Mouse (Mus musculus) heart, adult 2 months (tissue): ENCODE data around the gene Exoc7. TPM values are rescaled to one million over a fixed set of nuclear protein-coding genes. Genes with fewer than 3 reads are reported as not detected.
A peak's percentile ranks its signal among the peaks of the same experiment; 100 is the strongest.

Experiments used
- DNase-seq, 2 experiments: peaks; one replicate each; pipeline ENCODE4 v3.0.0; 2021
- H3K27ac ChIP-seq: fragments of 200-600 bp; 2 replicates; pipeline ENCODE4 v1.8.1; 2022
- H3K27me3 ChIP-seq: fragments of 200-500 bp; 2 replicates; pipeline ENCODE4 v1.6.1; 2012; ENCODE audit warnings: mild to moderate bottlenecking, low read length, inconsistent platforms, mixed read lengths; ENCODE audit not compliant: control insufficient read depth, insufficient read depth
- H3K36me3 ChIP-seq: fragments of 200-500 bp; 2 replicates; pipeline ENCODE4 v1.6.1; 2012; ENCODE audit warnings: low read length, inconsistent platforms; ENCODE audit not compliant: control insufficient read depth, insufficient read depth
- H3K4me1 ChIP-seq: fragments of 200-500 bp; 2 replicates; pipeline ENCODE4 v1.6.1; 2011; ENCODE audit warnings: low read length; ENCODE audit not compliant: control insufficient read depth, insufficient read depth
- H3K4me3 ChIP-seq: fragments of 200-600 bp; 2 replicates; pipeline ENCODE4 v1.8.1; 2022
- H3K79me2 ChIP-seq: fragments of 200-500 bp; replicated peaks from 2 replicates; pipeline ENCODE4 v1.6.1; 2012; ENCODE audit warnings: mild to moderate bottlenecking, inconsistent platforms, low read length, moderate library complexity, mixed read lengths; ENCODE audit not compliant: control insufficient read depth, insufficient read depth
- H3K9ac ChIP-seq: fragments of 200-500 bp; 2 replicates; pipeline ENCODE4 v1.6.1; 2012; ENCODE audit warnings: low read depth, mild to moderate bottlenecking, control low read depth, inconsistent platforms, low read length, mixed read lengths
- CTCF ChIP-seq: fragments of 200-600 bp; IDR thresholded peaks from 2 replicates; pipeline ENCODE4 v1.8.1; 2022; ENCODE audit warnings: antibody characterized with exemption, mild to moderate bottlenecking, moderate library complexity
- EP300 ChIP-seq: fragments of 200-500 bp; IDR thresholded peaks from 2 replicates; pipeline ENCODE4 v1.6.1; 2011; ENCODE audit warnings: low read depth, low read length, control low read depth; ENCODE audit not compliant: insufficient read depth
- POLR2A ChIP-seq: fragments of 200-500 bp; IDR thresholded peaks from 2 replicates; pipeline ENCODE4 v1.6.1; 2011; ENCODE audit warnings: mild to moderate bottlenecking, low read depth, low read length, control low read depth; ENCODE audit not compliant: insufficient read depth
- WGBS: fragments of 180-500 bp; shearing (Covaris S2); methylation state at CpG from one replicate; pipeline ENCODE4 v1.1.7; 2018; 5-methylcytosine and 5-hydroxymethylcytosine counted together
- intact Hi-C: fragments of 180-260 bp; cut with DNase I; formaldehyde crosslinking; loops from one replicate; pipeline ENCODE4 v1.15.1; 2025
- long read RNA-seq: library from polyadenylated mRNA; stranded (forward); transcript quantifications from one replicate; pipeline ENCODE4 v2.0.0, GENCODE M21; 2021
- polyA plus RNA-seq: library from polyadenylated mRNA; depleted of rRNA; stranded (reverse); fragments of >200 nt; gene quantifications from 2 replicates; pipeline ENCODE4 v1.2.3, GENCODE M21; 2012; rRNA removed
- total RNA-seq, 2 experiments: library from RNA; stranded (reverse); gene quantifications; 2 replicates each; pipeline ENCODE4 v1.2.3; 2021

Exoc7 gene
- 10 to 100 TPM; 43.7 to 44.0 TPM for total RNA-seq
- polyA plus RNA-seq, result 28.0 and 29.7 TPM in 2 replicates
- long read RNA-seq, transcript Exoc7-202 (18 exons, 3,205 nt), result minor isoform, 8 of 57 reads
- long read RNA-seq, transcript Exoc7-201 (20 exons, 3,337 nt), result minor isoform, 13 of 57 reads
- long read RNA-seq, transcript Exoc7-203 (19 exons, 3,298 nt), result major isoform, 24 of 57 reads
- long read RNA-seq, partial matches to known transcripts, result 3 of 57 reads
- long read RNA-seq, other reads (novel, unspliced or antisense), result 9 of 57 reads

DNA sequence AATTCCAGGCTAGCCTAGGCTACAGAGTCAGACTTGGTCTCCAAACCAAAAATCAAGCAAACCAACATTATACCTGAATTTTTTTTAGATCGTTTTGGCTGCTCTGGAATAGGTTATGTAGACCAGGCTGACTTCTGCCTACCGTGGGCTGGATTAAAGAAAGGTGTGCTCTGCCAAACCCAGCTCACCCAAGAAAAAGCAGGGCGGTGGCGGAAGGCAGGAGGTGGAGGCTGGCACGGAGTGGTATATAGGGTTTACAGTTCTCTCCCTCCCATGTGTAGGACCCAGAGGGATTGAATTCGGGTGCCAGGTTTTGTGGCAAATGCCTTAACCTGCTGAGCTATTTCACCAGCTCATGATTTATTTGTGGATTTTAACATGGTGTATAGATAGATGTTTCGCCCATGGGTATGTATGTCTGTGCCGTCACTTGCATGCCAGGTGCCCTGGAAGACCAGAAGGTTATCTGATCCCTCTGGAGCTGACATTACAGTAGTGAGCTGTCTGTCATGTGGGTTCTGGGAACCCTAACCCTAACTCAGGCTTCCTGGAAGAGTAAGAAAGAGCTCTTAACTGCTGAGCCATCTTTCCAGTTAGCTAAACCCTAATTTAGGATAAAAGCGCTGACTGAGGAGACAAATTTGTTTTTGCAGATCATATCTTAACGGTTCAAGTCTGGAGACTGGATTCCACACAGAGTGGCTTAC lies at the start of gene Exoc7:
Gene Exoc7 (minus strand): TSS at position 215 of the 707 bp plus-strand sequence.
- Histone ChIP-seq H3K4me1 (no peaks in the 10 kb centered on the region; the same call in 1 of the 2 replicates), H3K79me2 (no peaks in the 10 kb centered on the region), H3K27ac (peak within 1 kb of the TSS; percentile 84), H3K9ac (peak within 1 kb of the TSS; percentile 77), H3K4me3 (peak within 1 kb of the TSS; percentile 76), H3K27me3 (no peaks in the 10 kb centered on the region), H3K36me3 (no peaks in the 10 kb centered on the region)
- no peak for TF ChIP-seq EP300
- no peak for TF ChIP-seq CTCF
- no peak for TF ChIP-seq POLR2A
- intact Hi-C loops, result loop anchor here (2.0 kb wide), 1 partner anchor 32 kb away; the partner anchor contains the start of gene Srp68
- no peak for DNase-seq
- WGBS, result 81% methylated on average over 10 of the region's 10 CpGs

GRCm38 (mm10) chr11:116354521-116354920 lies 47.5 kb upstream of the Exoc7 start:
- intact Hi-C loops, result no loop called here
- no peaks in the 10 kb centered on the region for H3K36me3 ChIP-seq
- no peaks in the 10 kb centered on the region for H3K27me3 ChIP-seq
- H3K4me1 ChIP-seq, result no peaks in the 10 kb centered on the region
- TF ChIP-seq POLR2A, result no peak
- TF ChIP-seq EP300, result no peak
- no peak for TF ChIP-seq CTCF
- no peak overlapping the region for H3K9ac ChIP-seq
- DNase-seq, result no peak
- WGBS, result 54% methylated on average over 17 of the region's 17 CpGs
- H3K79me2 ChIP-seq, result no peaks in the 10 kb centered on the region
- H3K4me3 ChIP-seq, result no peak overlapping the region
- no peak overlapping the region for H3K27ac ChIP-seq

- Histone ChIP-seq H3K27ac (no peak overlapping the region), H3K4me1 (no peaks in the 10 kb centered on the region), H3K79me2 (no peaks in the 10 kb centered on the region), H3K27me3 (no peaks in the 10 kb centered on the region), H3K9ac (no peak overlapping the region), H3K36me3 (no peaks in the 10 kb centered on the region), H3K4me3 (no peak overlapping the region)
- DNase-seq, result no peak
- 77% methylated on average over 8 of the region's 8 CpGs for WGBS
- TF ChIP-seq CTCF, result no peak
- TF ChIP-seq POLR2A, result no peak
- no peak for TF ChIP-seq EP300
- intact Hi-C loops, result no loop called here
Measured at GRCm38 (mm10) chr11:116353535-116353934, 46.5 kb upstream of the Exoc7 start.

- Histone ChIP-seq H3K79me2 (no peaks in the 10 kb centered on the region), H3K9ac (no peak overlapping the region), H3K4me1 (no peaks in the 10 kb centered on the region), H3K27ac (no peak overlapping the region), H3K36me3 (no peaks in the 10 kb centered on the region), H3K27me3 (no peaks in the 10 kb centered on the region), H3K4me3 (no peak overlapping the region)
- intact Hi-C loops, result no loop called here
- TF ChIP-seq POLR2A, result no peak
- TF ChIP-seq CTCF, result no peak
- TF ChIP-seq EP300, result no peak
- DNase-seq, result no peak
- WGBS, result 86% methylated on average over 5 of the region's 5 CpGs
Measured at GRCm38 (mm10) chr11:116351294-116351693, 44.3 kb upstream of the Exoc7 start.

GRCm38 (mm10) chr11:116347955-116348354 lies 40.9 kb upstream of the Exoc7 start:
- WGBS, result 76% methylated on average over 5 of the region's 5 CpGs
- Histone ChIP-seq H3K4me3 (no peak overlapping the region), H3K27me3 (no peaks in the 10 kb centered on the region), H3K36me3 (no peaks in the 10 kb centered on the region), H3K79me2 (no peaks in the 10 kb centered on the region), H3K27ac (no peak overlapping the region), H3K9ac (no peak overlapping the region), H3K4me1 (no peaks in the 10 kb centered on the region)
- DNase-seq, result no peak
- TF ChIP-seq EP300 (no peak), CTCF (no peak), POLR2A (no peak)
- intact Hi-C loops, result no loop called here

DNA sequence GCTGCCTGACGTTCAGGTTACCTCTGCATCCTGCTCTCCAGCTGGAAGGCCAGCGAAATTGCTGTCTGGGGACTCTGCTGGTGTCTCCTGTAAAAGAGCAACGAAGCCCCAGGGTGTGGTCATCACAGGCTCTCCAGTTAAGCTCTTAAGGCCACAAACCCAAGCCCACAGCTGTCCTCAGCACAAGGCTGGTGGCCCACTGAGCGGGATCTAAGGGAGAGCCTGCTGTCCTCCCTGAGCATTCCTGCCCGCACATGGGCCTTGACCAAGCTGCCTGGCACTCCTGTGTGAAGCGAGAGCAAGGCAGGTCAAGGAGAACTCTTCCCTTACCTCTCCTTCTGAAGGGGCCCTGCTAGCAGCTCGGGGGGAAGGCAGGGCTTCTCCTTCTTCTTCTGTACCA lies 40.0 kb upstream of the Exoc7 start:
- 81% methylated on average over 7 of the region's 7 CpGs for WGBS
- H3K79me2 ChIP-seq, result no peaks in the 10 kb centered on the region
- H3K27ac ChIP-seq, result no peak overlapping the region
- H3K9ac ChIP-seq, result no peak overlapping the region
- DNase-seq, result no peak
- no peaks in the 10 kb centered on the region for H3K4me1 ChIP-seq
- TF ChIP-seq CTCF, result no peak
- no peak for TF ChIP-seq POLR2A
- TF ChIP-seq EP300, result no peak
- H3K4me3 ChIP-seq, result no peak overlapping the region
- H3K27me3 ChIP-seq, result no peaks in the 10 kb centered on the region
- intact Hi-C loops, result no loop called here
- H3K36me3 ChIP-seq, result no peaks in the 10 kb centered on the region
